Mouse (Mus musculus) heart, postnatal 10 days (tissue): ENCODE data around the gene C2cd3. TPM values are rescaled to one million over a fixed set of nuclear protein-coding genes. Genes with fewer than 3 reads are reported as not detected.
A peak's percentile ranks its signal among the peaks of the same experiment; 100 is the strongest.

Source experiments
- DNase-seq, 2 experiments: peaks; one replicate each; pipeline ENCODE4 v3.0.0; 2021
- intact Hi-C: fragments of 180-260 bp; cut with DNase I; formaldehyde crosslinking; loops from one replicate; pipeline ENCODE4 v1.15.1; 2025
- total RNA-seq, 2 experiments: library from RNA; stranded (reverse); gene quantifications; 2 replicates each; pipeline ENCODE4 v1.2.3; 2021

C2cd3 gene
- total RNA-seq, 2 experiments from 2014 or later = 11.2 to 13.1 TPM

DNA sequence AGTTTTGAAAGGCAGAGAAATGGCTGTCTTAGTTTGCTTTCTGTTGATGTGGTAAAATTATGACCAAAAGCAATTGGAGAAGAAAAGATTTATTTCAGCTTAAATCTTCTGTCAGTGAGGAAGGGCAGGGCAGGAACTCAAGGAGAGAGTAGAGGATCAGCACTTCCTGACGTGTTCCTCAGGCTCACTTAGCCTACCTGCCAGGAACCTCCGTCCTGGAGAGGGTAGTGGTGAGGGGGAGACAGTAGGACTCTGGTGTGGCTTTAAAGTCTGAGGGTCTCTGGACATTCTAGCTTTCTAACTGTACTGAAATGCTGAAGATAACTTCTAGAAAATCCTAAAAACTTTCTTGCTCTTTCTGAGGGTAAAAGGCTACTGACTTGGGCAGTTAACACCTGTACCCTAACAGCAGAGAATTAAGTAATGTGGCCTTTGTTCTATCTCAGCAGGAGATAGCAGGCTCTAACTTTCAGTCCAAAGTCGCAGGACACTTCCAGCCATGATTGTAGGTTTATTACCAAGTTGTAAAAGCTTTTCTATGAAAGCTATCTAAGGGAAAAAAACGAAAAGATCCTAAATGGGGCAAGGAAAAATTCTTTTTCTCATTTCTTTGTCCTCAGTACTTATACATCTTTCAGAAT lies 29.0 kb downstream of the C2cd3 start:
- no peak for DNase-seq
- intact Hi-C loops = no loop called here

DNA sequence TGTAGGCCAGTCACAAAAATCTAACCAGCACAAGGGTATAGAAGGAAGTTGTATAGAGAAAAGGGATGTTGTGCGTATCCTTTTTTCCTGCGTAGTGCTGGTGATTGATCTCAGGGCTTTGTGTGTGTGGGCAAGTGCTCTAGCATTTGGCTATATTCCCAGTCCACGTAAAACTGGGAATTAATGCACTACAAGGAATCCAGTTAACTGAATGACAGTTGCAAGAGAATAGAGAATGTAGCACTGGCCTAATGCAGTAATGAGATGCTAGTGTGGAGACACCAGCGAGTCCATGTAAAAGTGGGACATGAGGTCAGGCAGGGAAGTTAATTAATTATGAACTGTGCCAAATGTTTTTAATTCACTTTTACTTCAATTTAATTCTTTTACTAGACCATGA lies 30.7 kb downstream of the C2cd3 start:
- DNase-seq = no peak
- intact Hi-C loops = no loop called here

DNA sequence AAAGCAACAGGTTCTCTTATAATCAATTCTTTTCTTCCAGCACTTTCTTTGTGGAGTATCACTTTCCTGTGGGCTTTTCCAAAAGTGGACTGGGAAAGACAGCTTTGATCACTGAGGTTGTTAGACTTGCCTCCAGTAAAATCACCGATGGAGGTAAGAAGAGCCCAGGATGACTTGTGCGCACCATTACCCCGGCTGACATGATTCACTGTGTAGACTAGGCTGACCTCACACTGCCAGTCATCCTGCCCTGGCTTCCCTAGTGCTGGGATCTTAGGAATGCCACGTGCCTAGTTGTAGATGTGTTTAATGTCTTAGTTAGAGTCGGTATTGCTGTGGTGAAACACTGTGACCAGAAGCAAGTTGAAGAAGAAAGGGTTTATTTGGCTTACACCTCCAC lies 35.6 kb downstream of the C2cd3 start:
- intact Hi-C loops = no loop called here
- DNase-seq = no peak

DNA sequence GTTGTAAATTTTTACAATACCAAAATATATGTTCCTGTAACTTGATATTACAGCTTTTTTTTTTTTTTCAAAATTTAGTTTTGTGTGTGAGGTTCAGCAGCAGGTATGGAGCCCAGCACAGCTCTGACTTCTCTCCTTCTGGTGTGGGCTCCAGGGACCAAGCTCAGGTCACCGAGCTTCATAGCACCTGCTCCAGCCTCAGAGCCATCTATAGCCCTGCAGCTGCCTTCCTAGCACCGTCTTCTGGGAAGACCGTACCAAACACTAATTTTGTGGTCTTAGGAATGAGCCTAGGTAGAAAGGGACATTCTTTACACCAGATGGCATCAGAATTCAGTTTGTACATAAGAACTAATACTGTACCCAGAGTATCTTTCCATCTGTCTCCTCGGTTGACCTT lies 36.7 kb downstream of the C2cd3 start:
- no peak for DNase-seq
- intact Hi-C loops = no loop called here

DNA sequence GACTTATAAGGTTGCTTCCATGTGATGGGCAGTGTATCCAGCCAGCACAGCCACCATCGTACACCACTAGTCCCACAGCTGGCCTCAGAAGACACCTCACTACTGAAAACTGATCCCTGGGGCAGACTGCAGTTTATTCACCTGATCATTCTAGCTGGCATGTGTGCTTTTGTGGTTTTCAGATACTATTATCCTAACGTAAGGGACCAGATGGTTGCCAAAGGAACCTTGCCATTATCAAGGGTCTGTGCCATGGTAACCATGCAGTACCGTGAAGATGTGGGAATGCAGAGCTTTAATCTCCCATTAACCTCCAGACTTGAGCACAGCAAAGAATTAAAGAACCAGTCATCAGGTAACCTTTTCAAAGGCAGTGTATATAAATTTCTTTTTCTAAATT lies 53.8 kb downstream of the C2cd3 start:
- intact Hi-C loops = loop anchor here (5.0 kb wide), 1 partner anchor 237 kb away; the partner anchor contains the start of gene Plekhb1
- no peak for DNase-seq

DNA sequence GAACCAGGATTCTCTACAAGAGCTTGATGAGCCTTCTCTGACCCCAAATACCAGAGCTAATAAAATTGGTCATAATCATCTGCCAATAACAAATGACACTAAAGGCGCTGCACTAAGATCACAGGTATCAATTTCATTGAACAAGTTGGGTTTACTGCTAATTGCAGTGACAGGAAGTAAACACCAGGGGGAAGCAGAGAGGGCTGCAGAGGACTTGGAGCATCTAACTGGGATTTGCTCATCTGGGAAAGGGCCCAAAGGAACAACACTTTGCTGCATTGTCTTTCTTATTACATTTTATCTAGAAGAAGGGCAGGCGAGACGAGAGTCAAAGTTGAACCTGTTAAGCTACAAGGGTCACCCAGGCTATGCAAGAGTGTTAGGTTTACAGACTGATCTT lies 57.1 kb downstream of the C2cd3 start:
- intact Hi-C loops = loop anchor here (1.0 to 5.0 kb wide), 2 partner anchors 64 to 233 kb away; partner anchors contain the start of genes Plekhb1 and Ucp2

DNA sequence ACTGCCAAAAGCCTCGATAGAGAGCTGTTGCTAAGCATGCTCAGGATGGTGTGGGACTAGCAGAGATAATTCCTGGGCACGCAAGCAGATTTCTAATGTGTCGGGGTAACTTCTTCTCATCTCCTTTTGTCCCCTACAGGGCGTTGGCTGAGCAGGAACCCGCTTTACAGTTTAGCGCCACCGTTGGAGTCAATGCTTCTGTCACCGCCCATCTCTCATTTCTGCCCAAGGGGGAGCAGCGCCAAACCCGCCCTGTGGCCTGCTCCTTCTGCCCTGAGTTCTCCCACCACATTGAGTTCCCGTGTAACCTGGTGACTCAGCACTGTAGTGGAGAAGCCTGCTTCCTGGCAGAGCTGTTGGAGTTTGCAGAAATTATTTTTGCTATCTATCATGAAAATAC lies 57.9 kb downstream of the C2cd3 start:
- DNase-seq = peak; percentile 22 to 25
- intact Hi-C loops = loop anchor here (1.0 to 5.0 kb wide), 2 partner anchors 63 to 232 kb away; partner anchors contain the start of genes Plekhb1 and Ucp2

More for the DNA sequence above, 57.1 kb downstream of the C2cd3 start:
- peak; percentile 74 to 81 for DNase-seq

DNA sequence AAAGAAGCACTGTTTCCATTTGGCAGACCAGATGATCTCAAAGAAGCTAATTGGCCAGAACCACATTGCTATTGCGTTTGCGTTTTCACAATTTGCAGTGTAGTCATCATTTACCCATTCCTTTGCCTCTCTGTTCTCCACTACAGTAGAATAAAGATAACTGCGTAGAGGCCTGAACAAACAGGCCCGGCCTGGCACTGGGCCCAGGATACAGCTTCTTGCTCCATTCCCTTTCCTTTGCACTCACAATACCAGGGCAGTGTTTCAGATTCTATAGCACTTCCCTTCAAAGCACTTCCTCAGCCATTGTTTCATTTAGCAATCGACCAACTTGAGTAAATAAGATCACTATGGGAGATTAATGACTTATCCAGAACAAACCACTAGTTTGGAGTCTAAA lies 59.1 kb downstream of the C2cd3 start:
- intact Hi-C loops = no loop called here
- peak; percentile 62 to 71 for DNase-seq

DNA sequence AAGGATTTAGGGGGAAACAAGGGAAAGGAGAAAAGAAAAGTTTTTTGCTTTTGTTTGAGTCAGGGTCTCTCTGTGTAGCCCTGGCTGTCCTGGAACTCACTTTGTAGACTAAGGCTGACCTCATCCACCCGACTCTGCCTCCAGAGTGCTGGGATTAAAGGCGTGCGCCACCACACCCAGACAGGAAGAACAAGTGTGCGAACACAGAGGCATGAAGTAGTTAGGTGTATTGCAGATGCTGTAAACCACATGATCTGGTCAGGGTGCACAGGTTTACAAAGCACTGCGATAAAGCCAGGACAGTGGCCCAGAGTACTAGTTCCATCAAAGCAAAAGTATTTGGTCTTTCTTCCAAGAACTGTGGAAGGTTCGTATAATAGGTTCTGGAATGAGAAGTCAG lies 61.3 kb downstream of the C2cd3 start:
- intact Hi-C loops = no loop called here
- no peak for DNase-seq

DNA sequence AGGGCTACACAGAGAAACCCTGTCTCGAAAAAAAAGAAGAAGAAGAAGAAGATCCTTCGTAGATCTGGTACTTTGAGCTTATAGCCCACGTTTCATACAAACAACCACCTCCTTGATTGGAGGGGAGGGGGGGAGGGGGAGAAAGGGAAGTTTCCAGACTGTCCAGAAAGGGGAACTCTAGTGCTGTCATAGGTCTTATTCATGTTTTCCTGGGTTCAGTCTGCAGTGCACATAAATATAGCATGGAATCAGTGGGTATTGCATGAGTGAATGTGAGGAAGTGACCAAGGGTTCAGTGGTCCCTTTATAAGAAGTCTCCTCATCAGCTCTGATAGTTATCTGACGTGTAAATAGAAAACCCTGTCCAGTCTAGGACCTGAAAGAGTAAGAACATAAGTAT lies 71.7 kb downstream of the C2cd3 start:
- no peak for DNase-seq
- intact Hi-C loops = no loop called here

DNA sequence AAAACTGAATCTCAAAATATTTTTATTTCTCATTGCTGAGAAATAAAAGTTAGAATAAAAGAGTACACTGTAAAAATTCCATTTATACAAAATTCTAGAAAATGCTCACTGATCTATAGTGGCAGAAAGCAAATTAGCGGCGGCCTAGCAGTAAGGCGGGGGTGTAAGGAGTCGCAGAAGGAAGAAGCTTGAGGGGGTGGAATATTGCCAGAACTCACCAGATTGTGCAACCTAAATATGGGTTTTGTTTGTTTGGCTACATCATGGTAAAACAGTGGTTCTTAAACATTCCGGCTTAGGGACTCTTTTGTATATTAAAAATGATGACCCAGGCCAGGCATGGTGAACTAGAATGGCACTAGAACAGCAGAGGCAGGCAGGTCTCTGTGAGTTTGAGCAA lies 74.2 kb downstream of the C2cd3 start:
- DNase-seq = no peak
- intact Hi-C loops = no loop called here

DNA sequence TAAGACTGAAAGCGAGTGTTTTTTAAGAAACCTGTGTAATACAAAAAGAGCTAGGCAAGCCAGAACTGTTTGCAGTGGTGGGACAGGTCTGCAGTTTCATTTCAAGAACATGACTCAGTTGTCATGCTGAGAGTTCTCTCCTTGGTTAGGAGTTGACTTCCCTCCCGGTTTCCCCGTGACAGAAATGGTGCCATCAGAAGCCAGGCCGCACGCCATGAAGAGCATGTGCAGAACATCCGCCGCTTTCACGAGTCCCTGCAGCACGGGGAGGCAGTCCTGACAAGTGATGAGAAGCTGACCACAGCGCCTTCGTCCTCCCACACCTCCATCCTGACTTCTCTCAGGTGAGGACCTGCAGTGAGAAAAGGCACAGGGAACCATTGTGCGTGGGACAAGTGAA lies 76.5 kb downstream of the C2cd3 start:
- intact Hi-C loops = no loop called here
- no peak for DNase-seq

DNA sequence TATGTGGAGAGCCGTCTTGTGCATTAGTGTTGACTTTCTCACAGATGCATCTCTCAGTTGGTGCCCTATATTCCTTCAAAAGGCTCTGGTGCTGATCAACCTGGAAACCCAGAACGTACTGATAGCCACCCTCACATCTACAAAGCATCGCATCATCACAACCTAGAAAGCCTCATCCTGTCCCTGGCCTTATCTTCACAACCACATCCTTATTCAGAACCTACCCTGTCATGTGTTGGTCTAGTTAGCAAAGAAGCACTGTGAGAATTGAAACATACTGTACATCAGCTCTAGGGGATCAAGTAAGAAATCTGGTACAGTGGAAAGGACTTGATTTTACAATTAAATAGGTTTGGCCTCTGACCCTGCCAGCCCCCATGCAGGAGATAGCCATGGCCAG lies 77.0 kb downstream of the C2cd3 start:
- intact Hi-C loops = no loop called here
- no peak for DNase-seq

DNA sequence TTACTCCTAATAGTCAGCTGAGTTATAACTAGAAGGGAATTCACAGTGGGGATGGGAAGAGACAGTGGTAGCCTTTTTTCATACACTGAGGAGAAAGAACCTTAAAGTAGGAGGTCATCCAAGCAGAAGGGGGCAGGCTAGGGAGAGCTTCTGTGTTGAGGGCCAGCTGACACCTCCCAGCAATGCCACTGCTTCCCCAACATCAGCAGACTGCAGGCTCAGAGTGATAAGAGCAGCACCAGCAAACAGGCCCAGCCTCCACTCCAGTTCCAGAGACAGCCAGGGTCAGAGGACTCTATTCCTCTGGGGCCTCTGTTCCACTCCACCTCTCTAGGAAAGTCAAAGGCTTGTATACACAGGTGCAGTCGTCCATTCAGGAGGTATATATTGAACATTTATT lies 86.1 kb downstream of the C2cd3 start:
- DNase-seq = peak in 1 of 2 experiments; percentile 41
- intact Hi-C loops = no loop called here

DNA sequence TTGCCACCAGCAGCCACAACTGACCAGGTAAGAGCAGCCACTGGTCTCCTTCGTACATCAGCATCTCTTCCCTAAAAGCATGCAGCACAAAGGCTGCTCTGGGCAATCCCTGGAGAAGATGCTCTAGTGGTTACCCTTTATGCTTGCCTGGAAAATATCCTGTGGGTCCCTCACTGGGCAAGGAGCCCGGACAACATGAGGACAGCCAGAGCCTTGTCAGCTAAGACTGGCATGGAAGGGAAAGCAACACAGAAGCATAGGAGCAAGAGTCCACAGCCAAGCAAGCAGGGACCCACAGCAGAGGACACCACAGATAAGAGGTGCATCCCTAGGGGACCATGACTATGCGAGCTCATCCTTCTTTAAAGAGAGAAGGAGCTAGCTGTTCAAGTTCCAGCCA lies 87.8 kb downstream of the C2cd3 start:
- intact Hi-C loops = no loop called here
- peak; percentile 56 to 66 for DNase-seq

DNA sequence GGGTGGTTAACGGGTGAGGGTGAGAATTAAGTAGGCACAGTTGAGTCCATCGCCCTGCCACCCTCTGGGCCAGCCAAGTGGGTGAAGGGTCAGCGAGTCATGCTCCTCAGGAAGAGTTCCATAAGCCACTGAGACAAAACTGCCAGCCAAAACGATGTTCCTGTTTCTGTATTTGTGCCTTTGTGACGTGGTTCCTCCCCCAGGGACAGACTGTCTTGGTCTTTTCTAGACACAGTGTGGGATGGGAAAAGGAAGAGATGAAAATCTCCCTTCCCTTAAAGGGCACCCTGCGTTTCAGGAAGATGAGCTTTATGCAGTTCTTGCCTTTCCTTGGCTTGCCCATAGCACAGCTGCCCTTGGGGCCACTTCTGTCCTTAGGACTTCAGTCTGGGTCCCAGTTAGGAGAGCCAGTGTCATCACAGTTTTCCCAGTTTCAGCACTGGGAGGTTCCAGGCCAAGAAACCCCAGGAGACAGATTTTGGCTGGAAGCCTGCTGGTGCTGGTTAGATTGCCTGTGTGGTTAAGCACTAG lies 89.7 kb downstream of the C2cd3 start:
- intact Hi-C loops = no loop called here
- DNase-seq = peak; percentile 80 to 82

DNA sequence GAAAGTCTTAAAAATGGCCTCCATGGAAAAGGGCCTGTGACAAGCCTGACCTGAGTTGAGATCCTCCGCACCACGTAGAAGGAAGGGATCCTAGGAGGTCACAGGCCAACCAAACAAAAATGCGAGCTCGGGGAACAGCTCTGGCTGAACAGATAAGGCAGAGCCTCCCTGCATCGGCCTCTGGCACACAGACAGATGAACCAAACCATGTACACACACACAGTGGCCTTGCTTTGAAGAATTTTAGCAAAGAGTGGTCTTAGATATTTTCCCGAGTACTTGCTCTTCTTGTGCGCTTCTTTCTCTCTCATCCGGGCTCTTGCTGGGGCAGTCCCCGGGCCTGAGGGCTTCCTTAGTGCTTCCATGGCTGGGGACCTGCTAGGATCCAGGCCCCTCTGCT lies 91.2 kb downstream of the C2cd3 start:
- no peak for DNase-seq
- intact Hi-C loops = no loop called here

DNA sequence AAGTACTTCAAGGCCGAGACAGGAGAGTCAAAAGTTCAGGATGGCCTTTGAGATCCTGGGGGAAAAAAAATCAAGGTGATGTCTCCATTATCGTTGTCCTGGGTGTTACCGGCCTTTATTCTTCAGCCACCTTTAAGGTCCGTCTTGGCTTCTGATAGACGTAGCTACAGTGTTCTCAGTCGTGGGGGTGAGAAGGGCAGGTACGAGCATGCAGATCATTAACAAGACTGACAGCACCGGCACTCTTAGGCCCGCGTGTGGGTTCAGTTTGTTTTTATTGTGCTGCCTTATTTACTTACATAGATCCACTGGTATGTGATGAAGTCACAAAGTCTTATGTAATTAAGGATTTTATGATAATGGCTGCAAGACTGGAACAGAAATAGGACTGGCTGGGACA lies 91.7 kb downstream of the C2cd3 start:
- intact Hi-C loops = loop anchor here (2.0 kb wide), 1 partner anchor 31 kb away; no protein-coding TSS in a partner anchor
- peak in 1 of 2 experiments; percentile 4 for DNase-seq

DNA sequence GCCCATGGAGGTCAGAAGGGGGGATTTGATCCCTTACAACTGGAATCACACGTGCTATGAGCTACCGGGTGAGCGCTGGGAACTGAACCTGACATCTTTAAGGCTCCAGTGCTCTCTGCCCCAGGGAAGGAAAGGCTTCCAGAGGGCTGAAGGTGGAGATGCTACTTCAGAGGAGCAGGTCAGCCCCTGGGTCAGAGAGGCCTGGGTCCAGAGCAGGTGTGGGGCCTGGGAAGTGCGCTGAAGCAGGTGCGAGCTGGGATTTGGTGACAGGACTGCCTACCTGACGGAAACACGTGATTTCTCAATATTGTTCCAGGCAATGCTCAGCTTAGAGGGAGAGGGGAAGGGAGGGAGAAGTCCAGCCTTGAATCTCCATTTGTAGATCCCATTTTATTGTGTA lies 92.2 kb downstream of the C2cd3 start:
- no peak for DNase-seq
- intact Hi-C loops = loop anchor here (2.0 kb wide), 1 partner anchor 31 kb away; no protein-coding TSS in a partner anchor

DNA sequence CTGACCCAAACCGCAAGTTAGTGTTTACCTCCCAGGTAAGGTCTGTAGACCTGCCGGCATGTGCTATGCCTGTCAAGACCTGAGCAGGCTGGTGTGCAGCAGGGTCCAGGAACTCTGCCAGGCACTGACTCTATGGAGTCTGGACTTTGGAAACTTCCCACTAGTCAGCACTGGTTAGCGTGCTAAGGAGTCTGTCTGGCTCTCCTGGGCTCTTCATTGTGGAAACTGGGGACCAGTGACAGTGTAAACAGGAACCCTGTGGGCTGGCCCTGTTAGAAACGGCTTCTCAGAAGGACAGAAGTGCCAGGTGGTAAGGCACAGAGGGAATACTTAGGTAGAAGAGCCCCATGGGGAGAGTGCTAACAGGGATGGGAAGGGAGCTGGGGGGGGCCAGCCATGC lies 93.2 kb downstream of the C2cd3 start:
- intact Hi-C loops = loop anchor here (2.0 kb wide), 1 partner anchor 30 kb away; no protein-coding TSS in a partner anchor
- DNase-seq = peak in 1 of 2 experiments; percentile 52

DNA sequence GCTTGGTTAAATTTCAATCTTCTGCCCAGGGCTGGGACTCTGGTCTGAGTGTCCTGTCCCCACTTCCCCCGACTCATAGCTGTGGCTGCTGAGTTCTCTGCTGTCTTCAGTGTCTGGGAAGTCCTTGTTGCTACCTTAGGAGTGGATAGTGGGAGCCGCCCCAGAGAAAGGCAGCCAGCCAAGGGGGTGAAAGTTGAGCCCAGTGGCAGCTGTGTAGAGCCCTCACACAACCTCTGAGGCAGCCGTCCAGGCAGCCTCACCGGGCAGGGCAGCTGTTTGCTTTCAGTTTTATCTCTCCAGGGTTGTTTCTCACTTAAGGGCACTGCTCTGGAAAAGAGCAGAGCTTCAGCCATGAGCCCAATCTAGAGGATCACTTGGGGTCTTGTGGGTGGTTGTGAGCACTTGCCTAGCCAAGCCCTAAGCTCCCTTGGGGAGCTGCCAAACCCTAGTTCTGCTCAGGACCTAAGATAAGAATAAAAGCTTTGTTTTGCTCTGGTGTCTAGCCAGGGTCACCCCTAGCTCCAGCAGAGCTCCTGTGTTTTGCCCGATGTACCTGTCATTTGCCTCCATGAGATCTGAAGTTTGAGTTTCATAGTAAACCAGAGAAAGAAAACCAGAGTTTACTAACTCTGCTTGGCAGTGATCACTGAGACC lies 93.8 kb downstream of the C2cd3 start:
- DNase-seq = peak; percentile 95
- intact Hi-C loops = loop anchor here (2.0 kb wide), 1 partner anchor 29 kb away; no protein-coding TSS in a partner anchor
